Mouse (Mus musculus): ENCODE measurements around the gene Mrpl1. TPM values are rescaled to one million over a fixed set of nuclear protein-coding genes. Genes with fewer than 3 reads are reported as not detected.

Mrpl1 gene
- total RNA-seq (2023): 10 to 100 TPM; 14.4 to 14.5 TPM

GRCm38 (mm10) chr5:96209459-96209858 is at the start of gene Mrpl1:
Gene Mrpl1 (plus strand): TSS chr5:96209493.

DNA sequence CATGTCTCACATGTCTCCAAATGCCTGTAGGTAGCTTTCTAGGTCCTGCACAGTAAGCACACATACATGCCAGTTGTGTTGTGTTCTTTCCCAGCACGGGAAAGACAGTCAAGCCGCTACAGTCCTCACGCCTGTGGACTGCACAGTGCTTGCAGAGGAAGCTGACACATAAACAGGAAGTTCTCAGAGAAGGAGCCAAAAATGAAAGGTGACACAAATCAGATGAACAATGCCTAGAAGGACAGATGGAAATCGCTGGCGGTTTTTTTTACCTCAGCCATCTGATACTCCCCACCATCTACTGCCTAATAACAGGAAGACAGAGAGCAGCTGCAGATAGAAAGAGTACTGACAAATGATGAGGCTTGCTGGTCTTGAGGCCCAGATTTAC is 45.3 kb upstream of the Mrpl1 start, which contains the start of gene Cnot6l:
TSS of gene Cnot6l (minus strand) at position 151 of the 391 bp plus-strand sequence.

Other genes with a start within 250 kb of the Mrpl1 start
- gene Cnot6l, start 45.3 kb upstream of the Mrpl1 start, total RNA-seq (2023): 100 to 1,000 TPM; 103 to 142 TPM
- gene Fras1, start 164.5 kb downstream of the Mrpl1 start, total RNA-seq (2023): 1 to 10 TPM in 1 of 2 experiments, under 1 TPM in 1; 0.03 to 1.0 TPM